Mouse (Mus musculus): ENCODE measurements around the gene Flcn.

Flcn gene

DNA sequence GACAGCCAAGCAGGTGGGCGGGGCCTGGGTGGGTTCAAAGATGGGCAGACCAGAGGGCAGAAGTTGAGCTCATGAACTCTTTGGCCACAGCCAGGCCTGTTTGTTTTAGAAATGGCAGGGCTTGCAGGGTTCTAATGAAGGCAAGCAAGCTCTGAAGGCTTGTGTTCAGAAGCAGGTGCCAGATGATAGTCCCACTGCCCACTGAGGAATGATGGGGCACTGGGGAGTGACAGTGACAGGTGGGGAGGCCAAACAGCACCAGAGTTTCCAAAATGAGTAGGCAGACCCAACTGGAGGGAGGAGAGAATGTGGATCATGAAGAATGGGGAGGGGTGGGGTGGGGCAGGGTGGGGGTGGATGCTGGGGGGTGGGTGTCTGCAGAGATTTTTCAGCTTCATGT lies 4.6 kb downstream of the Flcn start:
- DNase-seq (ENCODE audit: low spot score in 2 of 2), result no peak

DNA sequence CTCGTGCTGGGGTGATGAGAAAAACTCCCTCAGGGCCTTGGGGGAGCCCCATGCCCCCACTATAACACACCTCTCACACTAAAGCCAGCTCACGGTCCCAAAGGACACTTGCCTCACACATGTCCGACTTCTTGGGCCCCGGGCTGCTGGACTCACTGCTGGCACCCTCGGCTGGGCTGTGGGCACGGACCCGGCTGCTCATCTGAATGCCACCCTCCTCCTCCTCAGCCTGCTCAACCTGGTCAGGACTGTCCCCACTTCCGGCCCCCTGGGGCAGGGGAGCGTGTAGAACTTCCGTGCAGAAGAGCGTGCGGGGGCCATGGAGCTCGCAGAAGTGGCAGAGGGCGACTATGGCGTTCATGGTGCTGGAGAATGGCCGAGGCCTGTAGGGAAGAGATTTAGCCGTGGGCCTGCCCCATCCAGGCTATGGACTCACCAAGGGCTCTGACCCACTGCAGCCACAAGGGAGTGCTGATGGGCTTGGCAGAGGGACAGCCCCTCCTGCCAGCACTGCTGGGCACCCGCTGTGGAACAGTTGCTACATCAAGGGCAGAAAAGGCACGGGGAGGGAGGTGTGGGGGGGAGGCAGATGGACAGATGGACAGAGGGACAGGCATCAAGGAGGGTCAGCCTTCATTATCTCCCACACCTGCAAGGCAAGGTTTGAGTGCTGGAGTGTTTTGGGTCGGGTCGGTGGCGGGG lies 5.3 kb downstream of the Flcn start:
- DNase-seq (ENCODE audit: low spot score in 2 of 2), result no peak

DNA sequence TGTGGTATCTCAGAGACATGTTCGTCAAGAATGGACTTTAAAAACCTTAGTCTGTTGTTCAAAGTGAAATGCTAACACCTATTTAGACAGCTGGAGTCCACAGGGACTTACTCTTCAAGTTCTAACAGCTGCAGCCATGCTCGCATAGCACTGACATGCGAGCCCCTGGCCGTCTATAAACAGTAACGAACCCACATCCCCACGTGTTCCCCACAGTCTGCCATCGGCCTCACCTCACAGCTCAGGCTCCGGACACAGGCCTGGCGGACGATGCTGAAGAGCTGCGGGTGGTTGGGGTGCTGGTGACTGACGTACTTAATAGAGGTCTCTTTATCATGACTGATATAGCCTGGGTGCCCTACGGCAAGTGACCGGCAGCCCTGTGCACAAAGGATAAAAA lies 6.3 kb downstream of the Flcn start:
- no peak for DNase-seq (ENCODE audit: low spot score in 2 of 2)

DNA sequence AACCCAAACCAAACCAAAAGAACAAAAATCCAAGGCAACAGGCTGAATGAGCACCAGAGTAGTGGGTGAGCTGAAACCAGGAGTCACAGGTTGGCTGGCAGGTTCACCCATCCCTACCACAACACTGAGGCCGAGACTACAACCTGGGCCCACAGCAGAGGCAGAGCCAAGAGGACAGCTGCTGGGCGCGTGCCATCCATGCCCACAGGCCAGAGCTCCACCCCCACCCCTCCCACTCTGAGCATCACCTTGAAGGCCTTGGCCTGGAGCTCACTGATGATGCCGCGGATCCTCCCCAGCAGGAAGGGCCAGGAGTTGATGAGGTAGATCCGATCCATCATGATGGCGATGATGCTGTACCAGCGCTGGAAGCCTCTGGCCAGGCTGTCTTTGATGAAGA lies 7.9 kb downstream of the Flcn start:
- DNase-seq (ENCODE audit: low spot score in 2 of 2), result no peak

DNA sequence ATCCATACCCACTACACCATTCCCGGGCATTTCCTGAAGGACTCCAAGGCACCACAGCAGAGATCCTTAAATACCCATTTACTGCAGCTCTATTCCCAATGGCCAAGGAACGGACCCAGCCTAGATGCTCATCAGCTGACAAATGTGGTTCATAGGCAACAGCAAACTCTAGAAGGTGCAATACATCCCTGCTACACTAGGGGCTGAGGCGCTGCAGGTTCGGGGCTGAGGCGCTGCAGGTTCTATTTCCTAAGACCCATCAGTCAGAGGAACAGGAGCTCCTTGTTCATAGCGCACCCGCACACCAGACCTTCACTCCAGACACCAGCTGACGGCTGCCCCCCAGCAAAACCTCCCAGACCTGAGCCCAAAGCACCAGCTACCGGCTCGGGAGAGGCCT lies 9.4 kb downstream of the Flcn start:
- no peak for DNase-seq (ENCODE audit: low spot score in 2 of 2)

DNA sequence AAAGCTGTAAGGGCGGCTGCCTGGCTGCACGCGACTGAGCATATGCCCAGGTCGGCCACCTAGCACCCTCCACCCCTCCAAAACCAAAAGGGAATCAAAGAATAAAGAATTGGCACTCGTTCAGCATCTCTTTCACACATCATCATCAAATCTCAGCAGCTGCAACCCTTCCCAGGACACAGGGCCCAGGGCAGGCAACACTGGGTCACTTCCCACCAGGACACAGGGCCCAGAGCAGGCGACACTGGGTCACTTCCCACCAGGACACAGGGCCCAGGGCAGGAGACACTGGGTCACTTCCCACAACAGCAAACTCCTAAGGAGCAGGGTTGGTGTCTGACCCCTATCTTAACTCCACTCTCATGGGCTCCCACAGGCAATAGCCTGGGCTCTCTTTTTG lies 16.4 kb downstream of the Flcn start:
- no peak for DNase-seq (ENCODE audit: low spot score in 2 of 2)

DNA sequence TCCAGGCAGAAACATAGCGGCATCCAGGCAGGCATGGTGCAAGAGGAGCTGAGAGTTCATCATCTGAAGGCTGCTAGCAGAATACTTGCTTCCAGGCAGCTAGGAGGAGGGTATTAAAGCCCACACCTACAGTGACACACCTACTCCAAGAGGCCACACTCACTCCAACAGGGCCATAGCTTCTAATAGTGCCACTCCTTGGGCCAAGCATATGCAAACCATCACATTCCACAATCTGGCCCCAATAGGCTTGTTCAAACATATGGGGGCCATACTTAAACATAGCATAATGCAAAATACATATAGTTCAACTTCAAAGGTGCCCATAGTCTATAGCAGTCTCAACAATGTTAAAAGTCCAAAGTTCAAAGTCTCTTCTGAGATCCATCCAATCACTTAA lies 20.5 kb downstream of the Flcn start:
- no peak for DNase-seq (ENCODE audit: low spot score in 2 of 2)

DNA sequence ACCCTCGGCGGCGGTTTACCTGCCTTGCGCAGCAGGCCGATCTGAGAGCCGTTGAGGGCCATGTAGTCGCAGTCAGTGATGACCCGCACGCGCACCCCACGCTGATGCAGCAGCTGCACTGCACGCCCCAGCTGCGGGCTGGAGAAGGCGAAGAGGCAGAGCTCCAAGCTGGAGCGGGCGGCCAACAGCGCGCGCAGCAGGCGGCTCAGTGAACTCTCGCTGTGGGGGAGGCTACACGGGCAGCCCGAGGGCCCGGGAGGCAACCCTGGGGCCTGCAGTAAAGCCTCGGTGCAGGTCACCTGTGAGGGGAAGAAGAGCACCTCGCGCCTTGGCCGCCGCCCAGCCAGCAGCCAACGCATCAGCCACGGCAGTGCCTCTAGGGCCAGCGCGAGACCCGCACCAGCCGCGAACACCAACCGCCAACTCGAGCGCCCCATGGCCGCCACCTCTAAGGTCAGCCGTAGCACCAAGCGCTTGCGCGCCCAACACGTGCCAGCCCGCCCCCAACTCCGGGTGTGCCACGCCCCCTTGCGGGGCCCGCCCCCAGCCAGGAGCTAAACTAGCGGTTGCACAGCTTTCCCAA lies 22.5 kb downstream of the Flcn start, which contains the start of gene Pld6:
Gene Pld6 (minus strand): TSS at position 447 of the 583 bp plus-strand sequence.
- DNase-seq (ENCODE audit: low spot score in 2 of 2), result peak in 1 of 2 experiments; percentile 30

DNA sequence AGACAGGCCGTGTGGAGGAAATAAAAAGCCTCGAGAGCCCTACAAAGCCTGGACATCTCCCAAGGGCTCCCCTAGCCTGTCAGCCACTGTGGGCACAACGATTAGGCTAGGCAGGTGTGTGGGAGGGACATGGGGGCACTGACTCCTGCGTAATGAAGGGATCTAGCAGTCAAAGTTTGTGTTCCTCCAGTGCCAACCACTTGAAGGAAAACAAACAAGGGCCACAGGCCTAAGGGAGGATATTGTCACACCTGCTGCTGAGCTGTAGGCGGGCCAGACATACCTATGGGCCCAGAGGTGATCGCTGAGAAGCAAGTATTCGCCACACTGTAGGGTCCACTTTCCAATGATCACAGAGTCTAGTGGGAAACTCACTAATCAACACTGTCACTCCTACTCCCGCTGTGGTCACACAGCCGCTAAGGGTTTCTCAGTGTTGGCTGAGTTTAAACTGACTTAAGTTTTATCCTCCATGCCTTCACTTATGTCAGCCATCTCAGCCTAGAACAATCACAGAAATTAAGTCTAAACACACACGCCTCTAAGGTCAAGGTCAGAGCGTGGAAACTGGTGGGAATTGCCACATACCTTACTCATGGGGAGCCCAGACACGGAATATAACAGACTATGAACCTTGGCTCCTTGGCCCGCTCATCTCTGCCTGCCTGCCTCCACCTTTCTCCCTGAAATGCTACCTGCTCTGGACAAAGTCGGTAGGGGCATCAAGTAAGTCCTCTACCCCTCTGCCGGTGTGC lies 23.2 kb downstream of the Flcn start:
- no peak for DNase-seq (ENCODE audit: low spot score in 2 of 2)

DNA sequence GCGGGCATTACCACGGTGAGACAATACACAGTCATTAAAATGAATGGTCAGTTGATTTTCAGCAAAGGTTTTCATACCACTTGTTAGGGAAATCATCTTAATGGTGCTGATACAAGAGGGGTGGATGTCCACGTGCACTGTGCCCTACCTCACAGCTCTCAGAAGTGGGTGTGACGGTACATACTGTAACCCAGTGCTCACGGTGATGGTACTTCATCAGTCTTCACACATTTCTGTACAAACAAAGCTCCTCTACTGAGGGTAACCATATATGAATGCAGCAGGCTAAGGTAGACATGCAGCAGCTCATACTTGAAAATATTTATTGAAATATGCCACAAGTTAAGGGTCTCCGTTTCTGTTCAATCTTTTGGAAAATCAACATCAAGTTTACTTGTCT lies 26.2 kb downstream of the Flcn start:
- DNase-seq (ENCODE audit: low spot score in 2 of 2), result no peak

DNA sequence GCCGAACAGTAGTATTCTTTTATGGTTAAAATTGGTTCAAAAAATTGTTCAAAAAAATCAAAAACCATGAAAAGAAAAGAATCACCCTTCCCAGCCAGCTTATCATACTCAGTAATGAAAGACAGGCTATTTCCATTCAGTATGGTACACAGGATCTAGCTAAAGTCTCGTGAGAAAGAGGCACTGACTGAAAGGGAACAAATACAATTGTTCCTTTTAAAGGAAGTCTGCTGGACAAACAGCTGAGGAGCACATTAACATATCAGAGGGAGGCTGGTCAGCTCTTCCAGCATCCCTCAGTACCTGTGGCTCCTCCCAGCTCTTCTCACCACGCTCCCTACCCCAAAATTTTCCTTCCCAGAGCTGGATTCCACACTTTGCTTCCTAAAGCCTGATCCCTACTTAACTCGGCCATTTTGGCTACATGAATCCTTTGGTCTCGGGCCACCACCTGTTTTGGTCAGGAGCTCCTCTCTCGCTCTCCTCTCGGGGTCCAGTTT lies 27.7 kb downstream of the Flcn start:
- DNase-seq (ENCODE audit: low spot score in 2 of 2), result no peak

DNA sequence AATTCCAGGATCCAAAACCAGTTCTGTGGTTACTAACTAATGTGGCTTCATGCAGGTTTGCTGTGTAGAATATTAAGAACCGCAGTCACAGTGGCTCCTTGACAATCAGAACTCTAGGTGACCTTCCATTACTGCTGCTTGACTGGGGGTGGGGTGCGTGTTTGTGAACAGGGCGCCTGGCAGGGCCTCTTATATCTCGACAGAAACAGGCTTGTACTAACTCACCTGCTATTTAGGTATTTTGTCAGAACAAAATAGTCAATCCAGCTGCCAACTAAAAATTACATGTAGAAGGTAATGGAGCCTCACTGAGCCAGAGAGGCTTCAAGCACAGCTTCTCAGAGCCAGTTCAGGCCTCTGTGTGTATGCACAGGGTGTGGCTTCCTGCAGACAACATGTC lies 29.6 kb downstream of the Flcn start:
- no peak for DNase-seq (ENCODE audit: low spot score in 2 of 2)

DNA sequence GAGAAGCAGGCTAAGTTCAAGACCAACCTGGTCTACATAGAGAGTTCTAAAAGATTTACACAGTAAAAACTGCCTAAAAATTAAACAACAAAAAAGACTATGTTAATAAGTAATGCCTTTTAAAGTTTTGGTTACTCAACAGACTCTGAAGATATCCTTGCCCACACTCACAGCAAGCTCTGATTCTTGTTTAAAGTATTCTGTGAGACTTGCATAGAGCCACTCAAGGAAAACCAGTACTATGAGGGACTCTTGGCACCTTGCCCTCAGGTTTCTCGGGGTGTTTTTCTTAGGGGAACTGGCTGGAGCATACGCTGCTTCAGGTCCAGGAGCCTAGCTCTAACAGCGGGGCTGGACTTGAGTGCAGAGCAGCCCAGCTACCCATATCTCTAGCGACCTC lies 30.4 kb downstream of the Flcn start:
- DNase-seq (ENCODE audit: low spot score in 2 of 2), result no peak

DNA sequence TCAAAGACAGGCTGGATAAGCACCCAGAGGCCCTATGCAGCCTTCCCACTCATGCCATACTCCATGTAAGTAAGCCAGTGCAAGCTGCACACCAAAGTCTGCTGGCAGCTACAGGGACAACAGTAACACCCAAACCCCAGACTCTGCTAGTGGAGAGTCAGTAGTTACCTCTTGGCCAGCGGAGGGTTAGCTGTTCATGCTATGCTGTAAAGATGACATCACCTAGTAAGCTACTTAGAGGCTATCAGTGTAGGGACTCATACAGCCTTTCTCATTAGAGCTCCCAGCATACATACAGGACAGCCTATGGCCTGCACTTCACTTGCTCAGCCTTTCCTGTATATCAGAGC lies 31.0 kb downstream of the Flcn start:
- DNase-seq (ENCODE audit: low spot score in 2 of 2), result no peak

DNA sequence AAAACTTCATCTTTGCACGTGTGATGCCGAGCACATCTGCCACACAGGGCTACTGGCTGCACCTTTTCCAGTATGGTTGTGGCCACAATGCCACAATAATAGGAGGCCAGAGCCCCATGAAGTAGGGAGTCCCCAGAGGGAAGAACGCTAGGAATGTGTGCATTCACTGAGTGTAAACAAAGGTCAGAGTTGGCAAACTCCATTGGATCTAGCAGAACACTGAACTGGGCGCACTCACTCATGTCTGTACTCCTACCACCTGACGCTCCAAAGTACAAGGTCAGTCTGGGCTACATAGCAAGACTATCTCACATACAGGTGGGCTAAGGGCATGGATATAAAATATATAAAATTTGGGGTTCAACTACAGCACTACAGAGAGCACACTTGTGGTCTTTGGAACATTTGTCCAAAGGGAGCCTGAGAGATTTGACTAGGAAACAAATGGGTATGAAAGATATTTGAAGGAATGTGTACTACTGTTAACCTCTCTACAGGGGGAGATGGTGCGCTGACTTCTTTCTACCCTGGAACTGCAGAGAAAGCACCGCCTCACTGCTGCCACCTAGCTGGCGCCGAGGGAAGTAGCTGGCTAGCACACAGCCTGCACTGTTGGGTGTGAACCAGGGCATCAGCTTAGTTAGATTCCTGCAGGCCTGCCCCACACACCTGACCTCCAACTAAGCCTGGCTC lies 31.5 kb downstream of the Flcn start:
- DNase-seq (ENCODE audit: low spot score in 2 of 2), result peak; percentile 48 to 66

DNA sequence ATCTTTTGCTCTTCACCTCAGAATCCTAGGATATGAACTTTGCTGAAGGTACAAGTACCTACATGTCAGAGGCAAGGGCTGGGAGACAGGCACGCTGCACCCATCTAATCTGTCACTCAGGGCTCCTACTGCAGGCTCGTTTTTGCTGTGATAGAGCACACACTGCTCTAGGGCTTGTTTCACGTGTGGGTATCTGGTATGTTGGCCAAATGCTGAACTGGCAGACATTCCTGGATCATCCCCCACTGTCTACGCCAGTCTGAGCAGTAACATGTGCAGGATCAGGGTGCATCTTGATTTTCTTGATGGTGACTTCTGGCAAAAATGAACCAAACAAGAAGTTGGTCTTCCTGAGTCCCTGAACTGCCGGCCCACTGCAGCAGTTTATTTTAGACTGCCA lies 32.6 kb downstream of the Flcn start:
- DNase-seq (ENCODE audit: low spot score in 2 of 2), result no peak

DNA sequence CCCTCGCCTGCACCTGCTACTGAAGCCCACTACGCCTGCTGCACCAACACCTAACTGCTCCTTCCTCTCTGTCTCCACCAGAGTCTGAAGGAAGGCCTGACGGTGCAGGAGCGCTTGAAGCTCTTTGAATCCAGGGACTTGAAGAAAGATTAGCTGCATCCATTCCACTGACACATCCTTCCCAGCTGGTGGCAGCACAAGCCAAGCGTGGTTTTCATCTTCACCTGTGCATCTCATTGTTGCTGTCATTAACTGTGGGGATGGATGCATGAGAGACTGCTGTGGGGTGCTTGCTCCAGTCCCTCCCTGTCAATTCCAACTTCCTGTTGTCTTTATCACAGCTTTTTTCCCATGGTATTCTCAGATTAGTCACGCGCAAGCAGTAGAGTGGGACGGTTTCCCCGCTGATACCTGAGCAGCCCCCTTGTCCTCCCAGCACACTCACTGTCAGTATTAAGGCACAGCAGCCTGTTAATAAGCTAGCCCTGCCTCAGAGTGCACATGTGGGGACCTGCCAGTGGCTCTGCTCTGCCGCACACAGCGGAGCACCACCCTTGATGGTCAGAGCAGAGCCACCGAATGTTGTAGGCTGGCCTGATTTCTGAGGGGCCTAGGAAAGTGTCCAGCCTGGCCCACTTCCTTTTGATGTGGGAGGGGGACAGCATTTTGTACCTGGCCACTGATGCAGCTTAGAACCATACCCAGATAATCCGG lies 34.2 kb downstream of the Flcn start:
- DNase-seq (ENCODE audit: low spot score in 2 of 2), result no peak

DNA sequence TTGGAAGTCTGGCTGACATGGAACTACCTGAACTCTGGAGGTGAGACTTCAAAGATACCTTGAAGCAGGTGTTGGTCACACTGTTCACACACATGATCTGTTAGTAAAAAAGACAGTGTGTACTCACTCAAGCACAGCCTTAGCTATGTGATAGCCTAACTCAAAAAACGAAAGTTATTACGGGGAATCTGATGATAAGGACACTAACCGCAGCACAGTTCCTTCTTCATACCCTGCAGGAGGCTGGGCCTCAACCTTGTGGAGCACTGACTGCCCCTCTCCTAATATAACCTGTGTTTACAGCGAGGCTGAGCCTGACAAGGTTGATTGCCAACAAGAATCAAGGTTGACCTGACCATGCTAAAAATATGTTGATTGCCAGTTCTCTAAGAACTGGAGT lies 35.3 kb downstream of the Flcn start:
- DNase-seq (ENCODE audit: low spot score in 2 of 2), result no peak

DNA sequence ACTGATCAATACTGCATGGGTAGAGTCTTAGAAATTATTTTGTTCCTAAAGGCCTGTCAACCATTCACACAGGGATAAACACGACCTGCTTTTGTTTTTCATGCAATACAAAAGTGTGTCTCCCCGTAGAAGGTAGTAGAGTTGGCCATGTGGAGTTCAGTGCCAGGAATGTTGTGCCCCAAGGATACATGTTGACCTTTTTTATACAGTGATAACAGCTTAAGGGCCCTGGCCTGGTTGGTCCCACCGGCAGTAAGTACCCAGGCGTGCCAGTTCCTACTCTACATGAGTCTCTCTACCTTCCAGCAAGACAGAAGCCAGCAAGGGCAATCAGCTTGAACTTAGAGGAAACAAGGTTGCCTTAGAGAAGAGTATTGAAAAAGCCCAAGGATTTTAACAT lies 36.9 kb downstream of the Flcn start:
- no peak for DNase-seq (ENCODE audit: low spot score in 2 of 2)

DNA sequence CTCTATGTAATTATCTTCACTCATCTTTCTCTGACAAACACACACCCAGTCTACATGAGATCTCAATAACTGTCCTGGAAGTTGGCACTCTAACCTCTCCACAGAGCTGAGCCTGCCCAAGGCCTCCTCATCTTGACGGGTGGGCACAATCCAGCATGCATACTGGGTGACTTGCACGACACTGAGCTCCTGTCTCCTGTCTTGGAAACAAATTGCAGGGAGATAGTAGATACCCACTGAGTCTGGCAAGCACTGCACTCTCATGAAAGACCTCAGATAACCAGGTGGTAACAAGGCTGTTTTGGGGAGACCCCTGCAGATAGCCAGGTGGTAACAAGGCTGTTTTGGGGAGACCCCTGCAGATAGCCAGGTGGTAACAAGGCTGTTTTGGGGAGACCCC lies 37.5 kb downstream of the Flcn start:
- no peak for DNase-seq (ENCODE audit: low spot score in 2 of 2)

DNA sequence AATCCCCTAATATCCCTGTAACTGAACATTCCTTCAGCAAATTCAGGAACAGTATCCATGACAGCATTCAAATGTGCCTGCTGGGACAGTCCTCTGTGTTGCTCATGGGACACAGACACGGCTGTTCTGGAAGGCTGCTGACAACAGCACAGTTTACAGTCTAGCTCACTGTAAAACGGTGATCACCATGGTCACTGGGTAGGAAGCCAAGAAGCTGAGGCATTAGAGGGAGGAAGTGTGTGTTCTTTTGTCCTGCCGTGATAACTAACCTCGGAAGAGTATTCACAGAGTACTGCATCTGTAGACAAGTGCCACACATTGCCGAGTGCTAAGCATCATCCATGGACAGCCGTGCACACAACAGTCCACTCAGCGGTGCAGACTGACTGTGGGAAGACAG lies 39.1 kb downstream of the Flcn start:
- DNase-seq (ENCODE audit: low spot score in 2 of 2), result no peak

DNA sequence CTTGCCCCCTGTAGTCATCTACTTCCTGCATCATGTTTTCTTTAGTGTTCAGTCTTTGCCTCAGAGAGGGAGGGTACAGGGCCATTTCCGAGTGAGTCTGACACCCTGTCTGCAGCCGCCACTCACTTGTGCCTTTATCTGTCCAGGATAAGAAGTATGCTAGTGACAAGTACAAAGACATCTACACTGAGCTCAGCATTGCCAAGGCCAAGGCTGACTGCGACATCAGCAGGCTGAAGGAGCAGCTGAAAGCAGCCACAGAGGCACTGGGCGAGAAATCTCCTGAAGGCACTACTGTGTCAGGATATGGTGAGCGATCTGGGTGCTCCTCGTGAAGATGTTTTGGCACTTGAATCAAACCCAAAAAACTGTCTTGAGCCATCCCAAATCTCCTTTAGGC lies 40.1 kb downstream of the Flcn start:
- no peak for DNase-seq (ENCODE audit: low spot score in 2 of 2)
